Mouse (Mus musculus) G1E-ER4 (cell line): ENCODE data around the gene Elf5. TPM values are rescaled to one million over a fixed set of nuclear protein-coding genes. Genes with fewer than 3 reads are reported as not detected.

Source experiments
- GATA1 ChIP-seq: IDR thresholded peaks from one replicate; pipeline ENCODE4 v1.8.0; 2012; ENCODE audit warnings: low read length, inconsistent platforms
- polyA plus RNA-seq: library from polyadenylated mRNA; stranded (reverse); fragments of >175 nt; gene quantifications from 2 replicates; pipeline ENCODE4 v1.2.3, GENCODE M21; 2012

The Elf5 gene
- polyA plus RNA-seq, 1 experiment = not detected

- no peak for TF ChIP-seq GATA1
Measured at GRCm38 (mm10) chr2:103481314-103482231, 70.1 kb downstream of the Elf5 start.

GRCm38 (mm10) chr2:103483289-103483985, 71.9 kb downstream of the Elf5 start:
- no peak for TF ChIP-seq GATA1

GRCm38 (mm10) chr2:103483986-103484520, 72.6 kb downstream of the Elf5 start:
- TF ChIP-seq GATA1 = peak; percentile 3

DNA sequence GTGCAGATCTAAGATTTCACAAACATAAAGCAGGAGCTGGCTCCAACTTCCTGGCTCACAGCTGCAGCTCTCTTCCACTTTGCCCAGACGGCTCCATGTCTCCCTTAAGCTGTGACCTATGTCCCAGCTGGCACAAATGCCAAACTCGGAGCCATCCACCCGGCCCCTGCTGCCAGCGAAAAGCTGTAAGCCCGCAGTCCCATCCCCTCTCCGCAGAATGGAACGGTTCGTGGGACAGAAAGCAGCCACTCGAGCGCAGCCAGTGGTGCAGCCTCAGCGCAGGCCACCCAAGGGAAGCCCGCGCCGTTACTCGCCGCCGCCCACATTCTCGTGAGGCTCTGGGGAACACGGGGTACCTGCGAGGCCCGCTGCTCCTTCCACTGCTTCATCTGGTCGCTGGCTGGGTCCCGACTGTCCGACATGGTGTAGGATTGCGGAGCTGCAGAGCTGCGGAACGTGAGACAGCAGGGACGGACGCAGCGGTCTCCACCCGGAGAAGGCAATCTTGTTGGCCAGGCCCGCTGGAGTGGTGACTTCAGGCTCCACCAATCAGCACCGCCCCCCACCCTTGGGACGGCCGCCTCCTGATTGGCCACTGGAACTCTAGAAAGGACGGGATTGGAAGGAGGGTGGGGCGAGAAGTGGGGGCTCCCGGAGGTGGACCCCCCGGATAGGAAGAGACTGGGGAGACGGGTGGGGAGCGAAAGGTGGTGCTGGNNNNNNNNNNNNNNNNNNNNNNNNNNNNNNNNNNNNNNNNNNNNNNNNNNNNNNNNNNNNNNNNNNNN, 73.3 kb downstream of the Elf5 start, which contains the start of gene Cat:
Gene Cat (minus strand): TSS at position 544 of the 785 bp plus-strand sequence.
- TF ChIP-seq GATA1 = no peak

DNA sequence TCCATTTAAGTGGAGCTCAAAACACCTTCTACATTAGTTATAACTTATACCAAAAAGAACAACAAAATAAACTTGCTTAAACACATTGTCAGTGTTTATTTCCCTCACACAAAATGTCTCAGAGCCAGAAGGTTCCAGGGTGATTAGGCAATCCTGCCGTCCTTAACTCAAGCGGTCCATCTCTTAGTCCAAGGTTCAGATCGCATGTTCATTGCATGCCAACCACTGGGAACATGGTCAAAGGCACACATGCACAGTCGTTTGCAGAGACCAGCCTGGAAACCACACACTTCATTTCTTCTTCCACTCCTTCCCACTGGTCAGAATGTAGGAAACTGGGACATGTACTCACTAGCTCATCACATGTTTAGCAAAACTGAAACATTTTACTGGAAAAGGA, 81.0 kb downstream of the Elf5 start:
- no peak for TF ChIP-seq GATA1

DNA sequence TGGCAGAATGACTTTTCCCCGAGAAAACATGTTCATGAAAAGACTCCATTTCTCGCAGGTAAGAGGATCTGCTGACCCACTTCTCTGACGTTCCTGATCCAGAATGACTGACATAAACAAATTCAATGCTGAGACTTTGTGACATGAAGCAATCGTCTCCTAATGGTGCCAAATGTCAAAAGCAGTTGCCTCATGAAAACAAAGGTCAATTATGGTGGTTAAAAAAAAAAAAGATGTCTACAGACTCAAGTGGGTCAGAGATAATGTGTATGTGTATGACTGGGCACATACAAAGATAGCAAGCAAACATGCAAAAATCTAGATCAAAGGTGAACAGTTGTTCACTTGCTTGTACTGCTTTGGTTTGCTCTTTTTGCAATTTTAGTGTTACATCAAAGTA, 82.3 kb downstream of the Elf5 start:
- TF ChIP-seq GATA1 = no peak

- TF ChIP-seq GATA1 = no peak
Measured at GRCm38 (mm10) chr2:103495633-103496418, 84.3 kb downstream of the Elf5 start.

Other genes starting within 250 kb of the Elf5 start
- 0.01 TPM in 1 of 2 replicates, not detected in the other for gene Ehf, start 108.4 kb upstream of the Elf5 start, polyA plus RNA-seq
- 144 and 216 TPM in 2 replicates for gene Cat, start 73.5 kb downstream of the Elf5 start, polyA plus RNA-seq
- gene Abtb2, start 154.6 kb downstream of the Elf5 start, polyA plus RNA-seq = not detected in 2 replicates